Mouse (Mus musculus): ENCODE results near the gene Hoxa10. TPM values are rescaled to one million over a fixed set of nuclear protein-coding genes. Genes with fewer than 3 reads are reported as not detected.

Gene Hoxa10
- total and polyA plus RNA-seq, 3 experiments: 0.05 TPM; not detected in 2

DNA sequence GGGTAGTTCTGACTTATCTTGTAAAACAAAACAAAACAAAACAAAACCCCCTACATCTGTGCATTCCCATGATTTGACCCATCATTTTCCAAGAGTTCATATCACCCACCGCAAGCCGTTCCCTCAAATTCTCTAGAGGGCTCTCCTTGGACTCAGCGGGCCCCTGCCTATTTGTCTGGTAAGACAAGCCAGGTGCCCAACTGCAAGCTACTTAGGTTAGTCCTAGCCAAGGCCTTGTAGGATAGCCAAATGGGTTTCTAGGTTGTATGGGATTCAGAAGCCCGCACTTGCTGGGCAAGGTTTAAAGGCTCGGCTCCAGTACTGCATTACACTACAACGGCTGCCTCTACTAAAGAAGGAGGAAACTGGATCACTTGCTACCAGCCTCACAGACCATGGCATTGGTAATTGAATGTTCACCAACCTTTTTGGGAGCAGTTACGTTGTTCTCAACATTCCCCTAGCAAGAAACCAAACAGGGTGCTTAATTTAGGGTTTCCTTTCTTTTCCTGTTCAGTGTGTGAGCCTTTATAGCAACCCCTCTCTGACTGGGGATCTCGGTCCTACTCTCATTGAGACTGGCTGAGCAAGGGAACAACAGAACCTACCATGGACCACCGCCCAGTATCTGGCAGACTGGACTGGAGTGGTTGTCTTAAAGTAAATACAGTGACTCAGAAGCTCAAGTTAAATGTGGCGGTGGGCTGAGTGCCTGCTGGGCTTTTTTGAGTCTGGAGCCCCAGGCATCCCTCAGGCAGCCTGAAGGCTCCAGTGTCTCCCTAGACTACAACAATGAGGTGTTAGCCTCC, 3.1 kb downstream of the Hoxa10 start:
- peaks cover 37% of the 10 kb centered on the region for H3K27me3 ChIP-seq (ENCODE audit: insufficient read depth, low read length)
- ATAC-seq (ENCODE audit: extremely low read depth, insufficient number of reproducible peaks, low FRiP score, poor library complexity, severe bottlenecking): no peak

GRCm38 (mm10) chr6:52236806-52237205, 3.8 kb downstream of the Hoxa10 start:
- DNase-seq (ENCODE audit: low spot score): no peak
- no peak for TF ChIP-seq GATA2 (IDR thresholded peaks at IDR 0.05; ENCODE audit: borderline replicate concordance, low read depth, low read length)
- no peak for TF ChIP-seq POLR2AphosphoS5 (IDR thresholded peaks at IDR 0.05; ENCODE audit: insufficient replicate concordance, low read depth, low read length)
- TF ChIP-seq TAL1 (conservative IDR thresholded peaks at IDR 0.05; ENCODE audit: low read depth, low read length): no peak
- no peak for TF ChIP-seq GATA1 (IDR thresholded peaks at IDR 0.05; ENCODE audit: borderline replicate concordance, low read length)
- TF ChIP-seq CTCF (IDR thresholded peaks at IDR 0.05; ENCODE audit: low read depth, low read length): no peak
- Histone ChIP-seq H3K36me3 (replicated peaks) (no peaks in the 10 kb centered on the region), H3K4me3 (ENCODE audit: low read depth, low read length) (no peak overlapping the region), H3K27me3 (ENCODE audit: insufficient read depth, low read length) (peaks cover 44% of the 10 kb centered on the region), H3K9me3 (replicated peaks) (peaks cover 12% of the 10 kb centered on the region), H3K4me1 (ENCODE audit: insufficient read depth, low read depth, low read length) (no peaks in the 10 kb centered on the region)
- ATAC-seq (ENCODE audit: extremely low read depth, insufficient number of reproducible peaks, low FRiP score, poor library complexity, severe bottlenecking): no peak

More for the DNA sequence above, 3.1 kb downstream of the Hoxa10 start:
- H3K9me3 ChIP-seq (replicated peaks): peaks cover 12% of the 10 kb centered on the region
- no peak for TF ChIP-seq POLR2AphosphoS5 (IDR thresholded peaks at IDR 0.05; ENCODE audit: insufficient replicate concordance, low read depth, low read length)
- no peak for TF ChIP-seq CTCF (IDR thresholded peaks at IDR 0.05; ENCODE audit: low read depth, low read length)
- TF ChIP-seq GATA2 (IDR thresholded peaks at IDR 0.05; ENCODE audit: borderline replicate concordance, low read depth, low read length): no peak
- no peak for TF ChIP-seq TAL1 (conservative IDR thresholded peaks at IDR 0.05; ENCODE audit: low read depth, low read length)
- no peak for TF ChIP-seq GATA1 (IDR thresholded peaks at IDR 0.05; ENCODE audit: borderline replicate concordance, low read length)
- H3K4me1 ChIP-seq (ENCODE audit: insufficient read depth, low read depth, low read length): no peaks in the 10 kb centered on the region
- no peak overlapping the region for H3K4me3 ChIP-seq (ENCODE audit: low read depth, low read length)
- H3K36me3 ChIP-seq (replicated peaks): no peaks in the 10 kb centered on the region
- DNase-seq (ENCODE audit: low spot score): no peak

- Histone ChIP-seq H3K27me3 (ENCODE audit: insufficient read depth, low read length) (peaks cover 47% of the 10 kb centered on the region), H3K9me3 (replicated peaks) (peaks cover 12% of the 10 kb centered on the region), H3K4me3 (ENCODE audit: low read depth, low read length) (no peak overlapping the region), H3K36me3 (replicated peaks) (no peaks in the 10 kb centered on the region), H3K4me1 (ENCODE audit: insufficient read depth, low read depth, low read length) (no peaks in the 10 kb centered on the region)
- ATAC-seq (ENCODE audit: extremely low read depth, insufficient number of reproducible peaks, low FRiP score, poor library complexity, severe bottlenecking): no peak
- DNase-seq (ENCODE audit: low spot score): no peak
- TF ChIP-seq TAL1 (conservative IDR thresholded peaks at IDR 0.05; ENCODE audit: low read depth, low read length) (no peak), GATA2 (IDR thresholded peaks at IDR 0.05; ENCODE audit: borderline replicate concordance, low read depth, low read length) (no peak), GATA1 (IDR thresholded peaks at IDR 0.05; ENCODE audit: borderline replicate concordance, low read length) (no peak), CTCF (IDR thresholded peaks at IDR 0.05; ENCODE audit: low read depth, low read length) (no peak), POLR2AphosphoS5 (IDR thresholded peaks at IDR 0.05; ENCODE audit: insufficient replicate concordance, low read depth, low read length) (no peak)
Measured at GRCm38 (mm10) chr6:52235866-52236265, 4.8 kb downstream of the Hoxa10 start.

DNA sequence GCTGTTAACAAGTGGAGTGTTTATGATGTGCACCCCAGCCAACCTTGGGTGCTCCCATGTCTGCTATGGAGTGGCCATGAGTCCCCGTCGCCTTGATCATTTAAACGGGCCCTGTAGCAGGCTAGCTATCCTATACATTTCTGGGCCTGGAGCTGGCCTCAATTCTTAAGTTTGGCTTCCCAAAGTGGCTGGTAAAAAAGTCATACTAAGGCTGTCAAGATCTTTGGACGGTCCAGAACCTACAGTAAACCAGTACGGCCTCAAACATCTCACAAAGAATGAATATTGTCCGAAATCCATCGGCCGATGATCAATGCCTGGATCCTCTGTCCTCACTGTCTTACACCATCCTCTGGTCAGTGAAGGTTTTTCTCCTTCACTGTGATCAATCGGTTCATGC, 5.4 kb downstream of the Hoxa10 start:
- Histone ChIP-seq H3K9me3 (replicated peaks) (peaks cover 12% of the 10 kb centered on the region), H3K4me1 (ENCODE audit: insufficient read depth, low read depth, low read length) (no peaks in the 10 kb centered on the region), H3K27me3 (ENCODE audit: insufficient read depth, low read length) (peaks cover 49% of the 10 kb centered on the region), H3K4me3 (ENCODE audit: low read depth, low read length) (no peak overlapping the region), H3K36me3 (replicated peaks) (no peaks in the 10 kb centered on the region)
- DNase-seq (ENCODE audit: low spot score) (no peak), ATAC-seq (ENCODE audit: extremely low read depth, insufficient number of reproducible peaks, low FRiP score, poor library complexity, severe bottlenecking) (no peak)
- TF ChIP-seq CTCF (IDR thresholded peaks at IDR 0.05; ENCODE audit: low read depth, low read length) (no peak), GATA1 (IDR thresholded peaks at IDR 0.05; ENCODE audit: borderline replicate concordance, low read length) (no peak), GATA2 (IDR thresholded peaks at IDR 0.05; ENCODE audit: borderline replicate concordance, low read depth, low read length) (no peak), TAL1 (conservative IDR thresholded peaks at IDR 0.05; ENCODE audit: low read depth, low read length) (no peak), POLR2AphosphoS5 (IDR thresholded peaks at IDR 0.05; ENCODE audit: insufficient replicate concordance, low read depth, low read length) (no peak)

DNA sequence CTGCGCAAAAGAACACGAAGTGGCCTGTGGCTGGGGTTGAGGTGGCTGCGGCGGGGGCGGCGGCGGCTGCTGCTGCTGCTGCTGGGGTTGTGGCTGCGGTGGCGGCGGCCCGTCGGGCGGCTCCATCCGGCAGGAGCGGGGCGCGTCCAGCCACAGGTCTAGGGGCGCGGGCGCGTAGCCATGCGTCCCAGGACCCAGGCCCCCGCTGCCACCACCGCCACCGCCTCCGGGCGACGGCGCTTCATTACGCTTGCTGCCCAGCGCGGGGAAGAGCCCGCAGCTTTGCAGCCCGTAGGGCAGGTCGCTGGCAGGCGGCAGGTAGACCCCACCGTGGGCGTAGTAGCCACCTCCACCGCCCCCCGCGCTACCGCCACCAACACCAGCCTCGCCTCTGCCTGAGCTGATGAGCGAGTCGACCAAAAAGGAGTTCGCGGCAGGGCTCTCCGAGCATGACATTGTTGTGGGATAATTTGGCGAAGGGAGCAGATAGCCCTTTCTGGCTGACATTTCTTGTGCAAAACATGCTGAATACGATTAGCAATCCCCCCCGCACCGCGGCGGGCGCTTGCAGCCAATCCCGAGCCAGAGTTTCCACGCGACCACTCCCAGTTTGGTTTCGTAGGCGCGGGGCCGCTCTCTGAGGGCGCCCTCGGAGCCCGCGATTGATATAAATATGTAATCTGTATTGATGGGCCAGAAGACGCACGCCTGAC, 6.1 kb downstream of the Hoxa10 start:
- ATAC-seq (ENCODE audit: extremely low read depth, insufficient number of reproducible peaks, low FRiP score, poor library complexity, severe bottlenecking): no peak
- no peak for TF ChIP-seq GATA1 (IDR thresholded peaks at IDR 0.05; ENCODE audit: borderline replicate concordance, low read length)
- TF ChIP-seq GATA2 (IDR thresholded peaks at IDR 0.05; ENCODE audit: borderline replicate concordance, low read depth, low read length): no peak
- no peak for TF ChIP-seq POLR2AphosphoS5 (IDR thresholded peaks at IDR 0.05; ENCODE audit: insufficient replicate concordance, low read depth, low read length)
- no peak for TF ChIP-seq TAL1 (conservative IDR thresholded peaks at IDR 0.05; ENCODE audit: low read depth, low read length)
- no peak for TF ChIP-seq CTCF (IDR thresholded peaks at IDR 0.05; ENCODE audit: low read depth, low read length)
- Histone ChIP-seq H3K27me3 (ENCODE audit: insufficient read depth, low read length) (peaks cover 50% of the 10 kb centered on the region), H3K9me3 (replicated peaks) (peaks cover 12% of the 10 kb centered on the region), H3K36me3 (replicated peaks) (no peaks in the 10 kb centered on the region), H3K4me3 (ENCODE audit: low read depth, low read length) (no peak overlapping the region), H3K4me1 (ENCODE audit: insufficient read depth, low read depth, low read length) (no peaks in the 10 kb centered on the region)
- no peak for DNase-seq (ENCODE audit: low spot score)
